Mouse (Mus musculus): ENCODE results near the gene Mb. TPM values are rescaled to one million over a fixed set of nuclear protein-coding genes. Genes with fewer than 3 reads are reported as not detected.

Gene Mb
- total and polyA plus RNA-seq, 3 experiments = not detected

GRCm38 (mm10) chr15:77045609-77046008, 4.9 kb downstream of the Mb start:
- H3K27me3 ChIP-seq (ENCODE audit: control insufficient read depth in 1 of 2, insufficient read depth in 2 of 2, low read length in 2 of 2) = no peaks in the 10 kb centered on the region
- H3K79me2 ChIP-seq (ENCODE audit: control insufficient read depth, insufficient read depth, low read length, poor library complexity) = no peaks in the 10 kb centered on the region
- no peak overlapping the region for H3K9ac ChIP-seq (ENCODE audit: control insufficient read depth, low read depth, low read length, poor library complexity, severe bottlenecking)
- H3K36me3 ChIP-seq (ENCODE audit: control insufficient read depth in 1 of 2, insufficient read depth in 2 of 2, low read length in 2 of 2) = no peaks in the 10 kb centered on the region
- no peak overlapping the region for H3K27ac ChIP-seq (ENCODE audit: control insufficient read depth, low read depth, low read length)
- H3K4me3 ChIP-seq (ENCODE audit: control insufficient read depth in 1 of 2, insufficient read depth in 1 of 2, low read depth in 2 of 2, low read length in 2 of 2) = no peak overlapping the region
- TF ChIP-seq TBP (IDR thresholded peaks at IDR 0.05; ENCODE audit: low read depth, low read length) = no peak
- no peak for TF ChIP-seq POLR2A (IDR thresholded peaks at IDR 0.05; ENCODE audit: control insufficient read depth in 1 of 2, insufficient read depth in 1 of 2, low read depth in 1 of 2, low read length in 2 of 2, poor library complexity in 1 of 2)
- TF ChIP-seq ZMIZ1 (IDR thresholded peaks at IDR 0.05; ENCODE audit: low read depth, low read length) = no peak
- no peaks in the 10 kb centered on the region for H3K9me3 ChIP-seq (replicated peaks; ENCODE audit: insufficient read depth, low read length)
- DNase-seq (ENCODE audit: low read depth, low spot score) = no peak
- H3K4me1 ChIP-seq (ENCODE audit: control insufficient read depth in 1 of 2, insufficient read depth in 2 of 2, low read length in 2 of 2) = no peaks in the 10 kb centered on the region

GRCm38 (mm10) chr15:77044597-77045320, 5.7 kb downstream of the Mb start, which contains the start of gene Apol6:
Apol6 (plus strand) TSS chr15:77044729.
- H3K9me3 ChIP-seq (replicated peaks; ENCODE audit: insufficient read depth, low read length) = no peaks in the 10 kb centered on the region
- no peak within 1 kb of the TSS for H3K4me3 ChIP-seq (ENCODE audit: control insufficient read depth in 1 of 2, insufficient read depth in 1 of 2, low read depth in 2 of 2, low read length in 2 of 2)
- no peaks in the 10 kb centered on the region for H3K4me1 ChIP-seq (ENCODE audit: control insufficient read depth in 1 of 2, insufficient read depth in 2 of 2, low read length in 2 of 2)
- TF ChIP-seq BHLHE40 (IDR thresholded peaks at IDR 0.05; ENCODE audit: borderline replicate concordance, low read depth, low read length) (no peak), MAFK (IDR thresholded peaks at IDR 0.05; ENCODE audit: borderline replicate concordance, low read depth, low read length) (no peak), UBTF (IDR thresholded peaks at IDR 0.05; ENCODE audit: borderline replicate concordance, insufficient read depth, low read depth, low read length) (no peak), POLR2AphosphoS5 (IDR thresholded peaks at IDR 0.05; ENCODE audit: borderline replicate concordance, low read depth, low read length) (no peak), POLR2AphosphoS2 (IDR thresholded peaks at IDR 0.05; ENCODE audit: low read length) (no peak), MAZ (IDR thresholded peaks at IDR 0.05; ENCODE audit: low read depth, low read length) (no peak), MAX (IDR thresholded peaks at IDR 0.05; ENCODE audit: low read length) (no peak)
- H3K36me3 ChIP-seq (ENCODE audit: control insufficient read depth in 1 of 2, insufficient read depth in 2 of 2, low read length in 2 of 2) = no peaks in the 10 kb centered on the region
- H3K27me3 ChIP-seq (ENCODE audit: control insufficient read depth in 1 of 2, insufficient read depth in 2 of 2, low read length in 2 of 2) = no peaks in the 10 kb centered on the region
- no peaks in the 10 kb centered on the region for H3K79me2 ChIP-seq (ENCODE audit: control insufficient read depth, insufficient read depth, low read length, poor library complexity)
- H3K27ac ChIP-seq (ENCODE audit: control insufficient read depth, low read depth, low read length) = no peak within 1 kb of the TSS
- no peak for DNase-seq (ENCODE audit: low read depth, low spot score)
- H3K9ac ChIP-seq (ENCODE audit: control insufficient read depth, low read depth, low read length, poor library complexity, severe bottlenecking) = no peak within 1 kb of the TSS

GRCm38 (mm10) chr15:77040784-77041183, 9.7 kb downstream of the Mb start:
- no peaks in the 10 kb centered on the region for H3K36me3 ChIP-seq (ENCODE audit: control insufficient read depth in 1 of 2, insufficient read depth in 2 of 2, low read length in 2 of 2)
- no peaks in the 10 kb centered on the region for H3K79me2 ChIP-seq (ENCODE audit: control insufficient read depth, insufficient read depth, low read length, poor library complexity)
- H3K4me1 ChIP-seq (ENCODE audit: control insufficient read depth in 1 of 2, insufficient read depth in 2 of 2, low read length in 2 of 2) = no peaks in the 10 kb centered on the region
- peak; percentile 62 for DNase-seq (ENCODE audit: low read depth, low spot score)
- H3K9me3 ChIP-seq (replicated peaks; ENCODE audit: insufficient read depth, low read length) = no peaks in the 10 kb centered on the region
- no peak overlapping the region for H3K27ac ChIP-seq (ENCODE audit: control insufficient read depth, low read depth, low read length)
- TF ChIP-seq EP300 (IDR thresholded peaks at IDR 0.05; ENCODE audit: low read depth in 1 of 2, low read length in 2 of 2) = peak; percentile 28 to 32; a peak in 3 of 4 replicates
- no peak for TF ChIP-seq UBTF (IDR thresholded peaks at IDR 0.05; ENCODE audit: borderline replicate concordance, insufficient read depth, low read depth, low read length)
- TF ChIP-seq ETS1 (IDR thresholded peaks at IDR 0.05; ENCODE audit: low read depth, low read length) = peak; percentile 67
- no peak for TF ChIP-seq MYB (IDR thresholded peaks at IDR 0.05; ENCODE audit: low read depth, low read length)
- peak; percentile 96 for TF ChIP-seq RCOR1 (IDR thresholded peaks at IDR 0.05; ENCODE audit: low read depth, low read length)
- TF ChIP-seq GATA1 (IDR thresholded peaks at IDR 0.05; ENCODE audit: low read depth, low read length) = peak; percentile 80
- TF ChIP-seq ZNF384 (IDR thresholded peaks at IDR 0.05; ENCODE audit: low read depth, low read length) = no peak
- TF ChIP-seq TAL1 (IDR thresholded peaks at IDR 0.05; ENCODE audit: low read length) = peak; percentile 56
- TF ChIP-seq MAFK (IDR thresholded peaks at IDR 0.05; ENCODE audit: borderline replicate concordance, low read depth, low read length) = peak; percentile 74
- TF ChIP-seq TCF12 (IDR thresholded peaks at IDR 0.05; ENCODE audit: low read depth, low read length) = peak; percentile 31; the same call in 1 of the 2 replicates
- no peak for TF ChIP-seq SIN3A (IDR thresholded peaks at IDR 0.05; ENCODE audit: low read length)
- TF ChIP-seq CHD1 (IDR thresholded peaks at IDR 0.05; ENCODE audit: low read depth, low read length) = no peak
- no peak for TF ChIP-seq SMC3 (IDR thresholded peaks at IDR 0.05; ENCODE audit: low read depth, low read length)
- H3K27me3 ChIP-seq (ENCODE audit: control insufficient read depth in 1 of 2, insufficient read depth in 2 of 2, low read length in 2 of 2) = no peaks in the 10 kb centered on the region; a peak in 1 of 4 replicates
- H3K9ac ChIP-seq (ENCODE audit: control insufficient read depth, low read depth, low read length, poor library complexity, severe bottlenecking) = no peak overlapping the region
- H3K4me3 ChIP-seq (ENCODE audit: control insufficient read depth in 1 of 2, insufficient read depth in 1 of 2, low read depth in 2 of 2, low read length in 2 of 2) = no peak overlapping the region
